Mouse (Mus musculus) kidney, adult 18-20 months (tissue): Measurements from ENCODE around the gene Dlg2.

Experiments used
- DNase-seq: peaks from one replicate; pipeline ENCODE4 v3.0.0; 2021

The Dlg2 gene

GRCm38 (mm10) chr7:90540811-90541323 lies 64.4 kb downstream of the Dlg2 start:
- no peak for DNase-seq

- no peak for DNase-seq
Measured at GRCm38 (mm10) chr7:90553399-90553798, 76.9 kb downstream of the Dlg2 start.

DNA sequence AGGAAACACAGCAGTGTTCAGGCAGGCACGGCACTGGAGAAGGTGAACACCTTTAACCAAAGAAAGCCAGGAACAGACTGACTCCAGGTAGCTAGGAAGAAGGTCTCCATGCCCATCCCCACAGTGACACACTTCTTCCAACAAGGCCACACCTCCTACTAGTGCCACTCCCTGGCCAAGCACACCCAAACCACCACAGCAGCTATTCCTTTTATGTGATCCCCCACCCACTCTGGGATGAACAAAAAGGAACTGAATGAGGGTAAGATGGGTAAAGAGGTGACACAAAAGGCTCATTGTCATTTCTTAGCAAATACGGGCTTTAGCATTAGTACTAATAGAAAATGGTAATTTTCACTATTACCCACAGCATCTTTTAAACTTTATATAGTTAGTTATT lies 77.9 kb downstream of the Dlg2 start:
- DNase-seq, result no peak

- DNase-seq, result no peak
Measured at GRCm38 (mm10) chr7:90569130-90569529, 92.7 kb downstream of the Dlg2 start.

DNA sequence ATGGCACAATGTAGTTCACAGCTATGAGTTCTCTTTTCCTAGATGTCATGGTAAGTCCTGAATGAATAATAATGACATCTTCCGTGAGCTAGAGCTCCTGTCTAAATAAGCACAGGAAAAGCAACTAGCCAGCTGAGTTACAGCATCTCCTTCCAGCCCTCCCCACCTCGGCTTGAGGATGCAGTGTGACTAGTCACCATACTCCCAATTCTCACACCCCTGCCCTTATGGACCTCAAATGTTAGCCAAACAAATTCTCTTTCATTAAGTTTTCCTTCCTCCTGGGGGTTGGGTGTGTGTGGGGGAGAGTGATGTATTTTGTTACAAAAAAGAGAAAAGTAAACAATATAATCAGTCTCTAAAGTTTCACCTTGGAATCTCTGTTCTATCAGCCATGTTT lies 111.3 kb downstream of the Dlg2 start:
- DNase-seq, result no peak

GRCm38 (mm10) chr7:90588318-90588717 lies 111.8 kb downstream of the Dlg2 start:
- no peak for DNase-seq

DNA sequence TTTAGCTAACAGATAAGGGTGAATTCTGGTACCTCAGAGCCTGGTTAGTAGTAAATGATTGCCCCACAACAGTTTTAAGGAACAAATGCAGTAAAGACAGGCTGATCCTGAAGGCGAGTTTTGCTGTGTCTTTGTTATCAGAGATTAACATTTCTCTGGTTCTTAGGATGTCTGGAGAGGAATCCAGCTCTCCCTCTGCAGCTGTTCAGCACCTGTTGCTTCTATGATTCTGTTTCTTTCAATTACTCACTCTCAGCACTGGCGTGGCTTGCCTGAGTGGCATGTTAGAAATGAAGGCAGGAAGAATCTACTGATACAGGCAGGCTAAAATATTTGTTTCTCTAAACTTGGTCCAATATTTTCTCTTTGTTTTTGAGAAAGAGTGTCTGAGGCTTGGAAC lies 133.3 kb downstream of the Dlg2 start:
- DNase-seq, result no peak

- no peak for DNase-seq
Measured at GRCm38 (mm10) chr7:90630546-90630945, 154.1 kb downstream of the Dlg2 start.

DNA sequence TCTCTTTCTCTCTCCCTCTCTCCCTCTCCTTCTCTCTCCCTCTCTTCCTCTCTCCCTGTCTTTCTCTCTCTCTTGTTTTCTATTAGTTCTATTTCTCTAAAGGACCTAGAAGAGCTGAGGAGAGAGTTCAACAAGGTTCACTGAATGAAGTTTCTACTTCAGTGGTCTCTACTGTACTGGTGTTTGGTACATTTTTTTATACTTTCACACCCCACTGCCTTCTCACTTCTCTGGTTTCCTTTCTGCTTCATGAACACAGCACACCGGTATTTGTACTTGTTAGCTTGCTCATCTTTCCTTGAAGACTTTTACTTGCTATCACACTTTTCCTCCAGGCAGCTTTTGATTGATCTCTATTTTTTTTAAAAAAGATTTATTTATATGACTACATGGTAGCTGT lies 173.0 kb downstream of the Dlg2 start:
- DNase-seq, result no peak

DNA sequence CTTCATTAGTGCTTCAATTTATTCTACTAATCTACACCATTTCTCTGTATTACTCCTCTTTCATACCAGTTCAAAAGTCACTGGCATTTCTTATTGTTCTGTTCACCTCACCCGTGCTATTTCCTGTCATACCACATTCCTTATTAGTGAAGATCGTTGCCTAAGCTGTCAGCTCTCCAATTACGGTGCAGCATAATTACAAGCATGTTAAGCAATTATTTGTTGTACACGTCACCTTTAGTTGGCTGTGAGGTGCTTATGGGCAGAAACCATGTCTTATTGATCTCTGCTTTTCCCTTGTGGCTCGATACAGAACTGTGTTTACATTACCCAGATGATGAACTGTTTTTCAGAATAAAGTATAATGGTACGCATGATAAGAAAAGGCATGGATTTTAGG lies 174.7 kb downstream of the Dlg2 start:
- DNase-seq, result no peak

- no peak for DNase-seq
Measured at GRCm38 (mm10) chr7:90651611-90652010, 175.1 kb downstream of the Dlg2 start.

DNA sequence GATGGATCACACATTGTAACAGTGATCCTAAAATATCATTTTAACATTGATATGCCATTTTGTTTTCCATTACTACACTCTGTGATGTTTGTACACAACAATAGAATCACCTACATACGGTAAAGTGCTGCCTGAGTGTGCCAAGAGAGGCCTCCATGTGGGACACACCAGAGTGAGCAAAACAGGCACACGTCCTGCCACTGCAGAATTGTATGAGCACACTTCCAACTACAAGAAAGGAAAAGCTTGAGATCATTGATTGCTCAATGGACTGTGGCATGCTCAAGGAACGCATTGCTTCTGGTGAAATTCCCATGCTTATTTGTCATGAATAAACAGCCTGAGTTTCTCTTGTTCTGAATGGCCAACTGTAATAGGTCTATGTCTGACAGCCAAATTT lies 182.1 kb downstream of the Dlg2 start:
- DNase-seq, result no peak

DNA sequence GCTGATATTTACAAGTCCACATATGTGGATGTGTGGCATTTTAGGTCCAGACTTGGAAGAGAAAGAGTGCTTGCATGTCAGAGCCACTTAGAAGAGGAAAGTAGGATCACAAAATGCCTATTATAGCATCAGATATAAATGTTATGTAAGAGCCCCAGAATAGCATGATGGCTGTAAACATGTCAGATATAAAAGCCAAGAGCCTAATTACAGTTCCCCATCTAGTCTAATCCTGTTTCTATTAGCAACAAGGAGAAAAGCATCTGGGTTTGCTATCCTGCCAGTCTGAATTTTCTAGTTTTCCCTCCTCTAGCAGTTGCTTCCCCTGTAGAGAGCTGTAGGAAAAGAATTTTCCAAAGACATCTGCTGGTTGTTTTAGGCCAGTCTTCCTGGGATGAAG lies 217.6 kb downstream of the Dlg2 start:
- no peak for DNase-seq

DNA sequence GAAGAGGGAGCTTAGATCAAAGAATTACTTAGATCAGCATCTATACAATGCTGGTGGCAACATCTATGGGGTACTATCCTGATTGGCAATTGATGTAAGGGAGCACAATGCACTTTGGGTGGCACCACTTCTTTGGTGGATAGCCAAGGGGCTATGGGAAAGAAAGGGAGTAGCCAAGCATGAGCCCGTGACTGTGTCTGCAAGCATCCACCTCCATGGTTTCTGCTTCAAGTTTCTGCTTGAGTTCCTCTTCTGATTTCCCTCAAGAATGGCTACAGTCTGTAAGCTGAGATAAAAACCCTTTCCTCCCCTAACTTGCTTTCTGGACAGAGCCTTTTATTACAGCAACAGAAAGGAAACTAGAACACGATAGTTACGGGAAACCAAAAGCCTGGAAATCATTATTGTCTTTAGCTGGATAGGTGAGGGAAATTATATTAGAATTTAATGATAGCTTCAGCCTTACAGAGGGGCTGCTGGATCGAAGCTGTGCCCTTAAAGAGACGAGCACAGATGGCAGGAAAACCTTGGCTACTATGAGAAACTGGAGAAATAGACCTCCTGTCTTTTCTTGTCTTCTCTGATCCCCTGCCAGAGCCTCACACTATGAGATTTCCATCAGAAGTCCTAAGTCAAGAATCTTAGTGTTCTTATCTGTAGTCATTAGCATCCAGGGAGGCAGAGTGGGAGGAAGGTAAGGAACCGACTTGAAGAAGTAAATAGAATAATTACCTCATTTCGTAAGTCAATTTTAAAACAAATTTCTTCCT lies 219.9 kb downstream of the Dlg2 start:
- no peak for DNase-seq

DNA sequence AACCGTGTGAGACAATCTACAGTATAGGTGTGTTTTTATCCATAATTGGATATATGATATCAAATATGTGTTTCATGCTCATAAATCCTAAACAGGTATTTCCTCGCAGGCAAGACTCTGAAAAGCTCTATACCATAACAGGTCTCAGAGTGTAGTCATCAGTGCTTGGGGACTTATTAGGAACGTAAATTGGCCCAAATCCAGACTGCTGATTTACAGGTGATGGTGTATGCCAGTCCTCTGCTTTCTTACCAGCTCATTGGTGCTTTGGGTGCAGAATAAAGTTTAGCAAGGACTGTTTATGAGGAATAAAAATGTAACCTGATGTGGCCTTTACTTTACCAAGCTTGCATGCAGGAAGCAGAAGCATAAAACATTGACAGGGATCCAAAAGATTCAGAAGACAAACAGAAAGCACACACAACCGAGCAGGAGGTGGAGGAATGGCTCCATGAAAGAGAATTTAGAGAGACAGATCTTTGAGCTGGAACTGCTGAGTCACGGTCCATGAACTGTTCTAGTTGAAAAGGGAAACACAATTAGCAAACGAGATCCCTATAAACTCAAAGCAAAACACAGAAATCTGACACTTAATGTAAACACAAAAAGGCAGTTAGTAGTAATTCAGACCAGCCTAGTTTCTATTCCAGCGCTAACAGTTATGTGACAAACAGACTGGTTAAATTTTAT lies 226.8 kb downstream of the Dlg2 start:
- no peak for DNase-seq

- DNase-seq, result no peak
Measured at GRCm38 (mm10) chr7:90703951-90704350, 227.5 kb downstream of the Dlg2 start.

DNA sequence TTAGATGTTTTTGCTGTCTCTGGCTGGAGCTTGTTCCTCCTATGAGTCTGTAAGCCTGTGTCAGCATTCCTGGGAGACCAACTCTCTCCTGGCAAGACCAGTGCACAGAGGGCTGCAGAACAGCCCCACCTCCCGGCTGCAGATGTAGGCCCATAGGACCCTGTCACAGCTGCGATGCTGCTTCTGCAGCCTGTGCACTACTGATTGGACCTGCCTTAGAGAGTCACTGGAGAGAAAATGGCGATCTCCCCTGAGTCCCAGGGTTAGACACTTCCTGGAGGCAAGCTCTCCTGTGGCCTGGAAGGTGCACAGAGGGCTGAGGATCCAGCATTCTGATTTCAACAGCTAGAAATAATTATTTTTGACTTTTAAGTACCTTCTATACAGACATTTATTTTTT lies 257.6 kb downstream of the Dlg2 start:
- DNase-seq, result no peak

DNA sequence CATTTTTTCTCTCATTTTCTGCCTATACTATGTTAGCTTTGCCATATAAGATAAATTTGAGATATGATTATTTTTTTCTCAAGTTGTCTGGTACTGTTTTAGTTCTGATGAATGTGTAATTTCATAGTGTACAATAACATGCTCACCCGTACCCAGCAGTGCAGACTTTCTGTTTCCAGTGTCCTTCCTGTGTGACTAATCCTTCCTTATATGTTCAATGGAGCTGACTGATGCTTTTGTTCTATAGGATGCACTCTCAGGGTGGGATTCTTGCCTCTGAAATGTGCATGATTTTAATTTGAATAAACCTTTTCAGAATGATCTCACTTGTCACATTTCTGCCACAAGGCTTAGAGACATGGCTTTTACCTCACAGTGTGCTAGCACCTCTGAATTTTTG lies 259.9 kb downstream of the Dlg2 start:
- DNase-seq, result no peak

DNA sequence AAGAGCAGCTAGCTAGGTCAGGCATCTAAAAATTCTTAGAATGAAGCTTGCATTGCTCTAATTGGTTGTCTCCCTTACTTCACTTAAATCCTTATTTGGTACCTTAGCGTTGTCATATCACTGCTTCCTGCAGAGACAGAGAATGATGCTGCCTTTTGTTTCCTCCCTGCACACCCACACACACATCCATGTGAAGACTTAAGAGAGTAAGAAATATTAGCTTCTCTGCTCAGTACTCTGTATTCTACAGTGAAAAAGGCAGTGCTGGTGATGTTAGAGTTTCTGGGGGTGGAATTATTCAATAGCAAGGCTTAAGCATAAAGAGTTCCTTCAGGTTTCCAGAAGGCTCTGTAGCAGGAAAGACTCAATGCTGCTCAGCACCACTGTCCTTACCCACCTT lies 272.2 kb downstream of the Dlg2 start:
- no peak for DNase-seq

GRCm38 (mm10) chr7:90787945-90788344 lies 311.5 kb downstream of the Dlg2 start:
- DNase-seq, result no peak

DNA sequence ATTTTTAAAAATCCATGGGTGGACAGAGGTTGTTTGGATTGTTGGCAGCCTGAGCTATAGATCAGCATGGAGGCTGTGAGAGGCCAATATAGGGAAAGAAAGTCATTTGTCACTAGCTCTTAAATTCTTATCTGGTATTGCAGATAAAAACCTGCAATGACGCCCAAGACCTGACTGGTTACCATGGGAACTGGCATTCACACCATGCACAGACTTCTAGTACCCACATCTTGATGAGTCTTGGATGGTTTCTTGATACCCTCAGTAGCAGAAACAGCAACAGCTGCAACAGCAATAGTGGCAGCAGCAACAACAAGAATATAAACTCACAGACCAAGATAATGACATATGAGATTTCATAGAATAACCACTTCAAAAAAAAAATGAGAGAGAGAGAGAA lies 315.1 kb downstream of the Dlg2 start:
- DNase-seq, result no peak

DNA sequence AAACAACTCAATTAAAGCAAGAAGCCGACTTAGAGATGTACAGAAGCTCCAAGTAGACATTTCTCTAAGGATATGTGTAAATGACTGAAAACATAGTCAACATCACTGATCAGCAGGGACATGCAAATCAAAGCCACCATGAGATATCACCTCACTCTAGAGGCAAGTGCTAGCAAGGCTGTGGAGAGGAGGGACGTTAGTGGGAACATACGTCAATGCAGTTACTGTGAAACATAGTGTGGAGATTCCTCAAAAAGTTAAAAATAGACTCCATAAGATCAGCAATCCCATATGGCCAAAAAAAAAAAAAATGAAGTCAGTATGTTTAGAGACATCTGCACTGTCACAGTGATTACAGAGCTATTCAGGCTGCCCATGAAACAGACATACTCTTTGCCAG lies 349.2 kb downstream of the Dlg2 start:
- DNase-seq, result no peak

GRCm38 (mm10) chr7:90841276-90841675 lies 364.8 kb downstream of the Dlg2 start:
- no peak for DNase-seq
